20 mouse cellular contexts compared by ENCODE assay signal in the genomic region with DNA sequence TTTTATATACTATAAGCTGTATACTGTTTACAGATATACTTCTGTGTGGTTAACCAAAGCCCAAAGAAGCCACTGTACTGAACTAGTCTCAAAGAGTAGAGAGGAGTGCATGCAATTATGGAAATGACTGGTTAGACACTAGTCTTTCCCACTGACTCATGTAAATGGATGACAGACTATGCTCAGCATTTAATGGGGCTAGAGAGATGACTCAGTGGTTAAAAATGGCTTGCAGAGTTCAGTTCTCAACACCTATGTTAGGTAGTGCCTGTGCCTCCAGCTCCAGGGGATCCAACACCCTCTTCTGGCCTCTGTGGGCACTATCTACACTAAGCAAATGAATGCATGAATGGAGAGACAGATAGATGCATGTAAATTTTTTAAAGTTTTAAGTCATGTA. TPM values are rescaled to one million over a fixed set of nuclear protein-coding genes. Genes with fewer than 3 reads are reported as not detected.
DNase-seq lines count a peak whose midpoint lies in the region; ATAC-seq and TF ChIP-seq lines count a peak whose summit lies in the region.
"Had no signal": no experiment of that assay in that cellular context is flagged by ENCODE, and none has a peak within 500 bp of the region (broad histone marks: within the 10 kb centered on the region; RNA-seq: fewer than 3 reads in every experiment).

No protein-coding gene starts in this region.

- DNase-seq in right cerebral cortex, adult 18-20 months, result peak; percentile 17
- no peak for DNase-seq in right cerebral cortex, adult 2 months (ENCODE audit: low spot score in 2 of 2)
- DNase-seq in Patski (ENCODE audit: low read depth, low spot score), result peak; percentile 57
- DNase-seq in kidney, postnatal 10 days, result no peak
- DNase-seq in c-Kit-positive CD71-positive TER-119-positive erythroid progenitor cells, embryonic 14.5 days (ENCODE audit: low spot score), result no peak
- no peak for DNase-seq in spleen, postnatal 36 days (ENCODE audit: low spot score in 2 of 2)
- DNase-seq: adrenal gland, adult 8-10 months; cerebellum, adult 18-20 months; cerebellum, adult 9-11 months; gastrocnemius, postnatal 36 days; heart, adult 11 months; heart, postnatal 10 days; heart, postnatal 4 days; kidney, adult 18-20 months had no signal

- in situ Hi-C loops in Patski (cut with MboI; ENCODE audit: low pct_unique_long_range_greater_than_20kb), result no loop called here

- POLR2A ChIA-PET in Patski (lab: Charles Lee), result interaction anchor here (0.6 kb wide), 1 partner anchor 1131 kb away, joined by 4 read pairs; a partner anchor contains a TSS

- peak; percentile 52 for TF ChIP-seq CTCF in Patski (IDR thresholded peaks at IDR 0.05)

- CTCF ChIA-PET in Patski (lab: Charles Lee), result no interaction called here

- ATAC-seq in CD4-positive, CD25-positive, alpha-beta regulatory T cell, adult 4 months, result peak; percentile 50
- peak; percentile 84 for ATAC-seq in Patski
- ATAC-seq: forebrain, embryonic 16.5 days; hindbrain, postnatal 0 days; intestine, embryonic 15.5 days had no signal

- H3K27me3 ChIP-seq in Patski, result no peaks in the 10 kb centered on the region
- H3K27me3 ChIP-seq: forebrain, embryonic 12.5 days; hindbrain, embryonic 13.5 days; intestine, embryonic 15.5 days had no signal

RNA-seq across cellular contexts. Expression of a gene that starts 38.6 kb away (rescaled TPM):
- polyA plus RNA-seq in CD4-positive, CD25-positive, alpha-beta regulatory T cell, adult 4 months (2017; shearing (Covaris generic)), result 100 to 1,000 TPM; 369 to 477 TPM
- 66.1 TPM for polyA plus RNA-seq in Patski (2021)

Comparison
In these comparisons a context has a peak if more than half of its experiments do, and no peak if none do; other contexts are left out.
1. DNase-seq: peak in right cerebral cortex, adult 18-20 months (single experiment) and Patski (single experiment); none in right cerebral cortex, adult 2 months (0 of 2), kidney, postnatal 10 days (single experiment), c-Kit-positive CD71-positive TER-119-positive erythroid progenitor cells, embryonic 14.5 days (single experiment) and spleen, postnatal 36 days (0 of 2).